Mouse (Mus musculus): Measurements from ENCODE around the gene Fgfrl1. TPM values are rescaled to one million over a fixed set of nuclear protein-coding genes. Genes with fewer than 3 reads are reported as not detected.

Gene Fgfrl1
- polyA plus RNA-seq, 1 experiment: not detected

GRCm38 (mm10) chr5:108660632-108661268 is 31.4 kb upstream of the Fgfrl1 start:
- Histone ChIP-seq H3K27ac (ENCODE audit: insufficient read depth, low read depth, low read length) (no peak overlapping the region), H3K4me1 (ENCODE audit: control insufficient read depth, insufficient read depth, low read length) (peaks cover 18% of the 10 kb centered on the region), H3K4me3 (ENCODE audit: insufficient read depth, low read depth, low read length) (peak overlapping the region; percentile 72)
- 12% methylated on average over 36 of the region's 36 CpGs for WGBS
- TF ChIP-seq POLR2A (IDR thresholded peaks at IDR 0.05; ENCODE audit: insufficient read depth, low read depth, low read length) (peak; percentile 88), CTCF (IDR thresholded peaks at IDR 0.05; ENCODE audit: insufficient read depth, low read depth, low read length) (no peak)

GRCm38 (mm10) chr5:108662772-108663171 is 29.4 kb upstream of the Fgfrl1 start:
- H3K4me3 ChIP-seq (ENCODE audit: insufficient read depth, low read depth, low read length): no peak overlapping the region
- 88% methylated on average over 4 of the region's 4 CpGs for WGBS
- H3K27ac ChIP-seq (ENCODE audit: insufficient read depth, low read depth, low read length): no peak overlapping the region
- H3K4me1 ChIP-seq (ENCODE audit: control insufficient read depth, insufficient read depth, low read length): peaks cover 18% of the 10 kb centered on the region
- no peak for TF ChIP-seq POLR2A (IDR thresholded peaks at IDR 0.05; ENCODE audit: insufficient read depth, low read depth, low read length)
- TF ChIP-seq CTCF (IDR thresholded peaks at IDR 0.05; ENCODE audit: insufficient read depth, low read depth, low read length): no peak

GRCm38 (mm10) chr5:108665066-108665465 is 27.1 kb upstream of the Fgfrl1 start:
- Histone ChIP-seq H3K27ac (ENCODE audit: insufficient read depth, low read depth, low read length) (no peak overlapping the region), H3K4me1 (ENCODE audit: control insufficient read depth, insufficient read depth, low read length) (peaks cover 2% of the 10 kb centered on the region), H3K4me3 (ENCODE audit: insufficient read depth, low read depth, low read length) (no peak overlapping the region)
- 59% methylated on average over 3 of the region's 3 CpGs for WGBS
- TF ChIP-seq POLR2A (IDR thresholded peaks at IDR 0.05; ENCODE audit: insufficient read depth, low read depth, low read length) (no peak), CTCF (IDR thresholded peaks at IDR 0.05; ENCODE audit: insufficient read depth, low read depth, low read length) (no peak)

- WGBS: 85% methylated on average over 2 of the region's 2 CpGs
- Histone ChIP-seq H3K4me1 (ENCODE audit: control insufficient read depth, insufficient read depth, low read length) (peaks cover 12% of the 10 kb centered on the region), H3K27ac (ENCODE audit: insufficient read depth, low read depth, low read length) (no peak overlapping the region), H3K4me3 (ENCODE audit: insufficient read depth, low read depth, low read length) (no peak overlapping the region)
- no peak for TF ChIP-seq CTCF (IDR thresholded peaks at IDR 0.05; ENCODE audit: insufficient read depth, low read depth, low read length)
- TF ChIP-seq POLR2A (IDR thresholded peaks at IDR 0.05; ENCODE audit: insufficient read depth, low read depth, low read length): no peak
These were observed 24.8 kb upstream of the Fgfrl1 start for GRCm38 (mm10) chr5:108667370-108667769.

GRCm38 (mm10) chr5:108668387-108668932 is 23.7 kb upstream of the Fgfrl1 start:
- WGBS: under 1% methylated on average over 3 of the region's 3 CpGs
- H3K4me1 ChIP-seq (ENCODE audit: control insufficient read depth, insufficient read depth, low read length): peaks cover 12% of the 10 kb centered on the region
- no peak for TF ChIP-seq POLR2A (IDR thresholded peaks at IDR 0.05; ENCODE audit: insufficient read depth, low read depth, low read length)
- no peak for TF ChIP-seq CTCF (IDR thresholded peaks at IDR 0.05; ENCODE audit: insufficient read depth, low read depth, low read length)
- H3K27ac ChIP-seq (ENCODE audit: insufficient read depth, low read depth, low read length): peak overlapping the region; percentile 88
- H3K4me3 ChIP-seq (ENCODE audit: insufficient read depth, low read depth, low read length): peak overlapping the region; percentile 67

GRCm38 (mm10) chr5:108668977-108669936 is 22.9 kb upstream of the Fgfrl1 start, which contains the start of gene Dgkq:
Dgkq (minus strand) TSS chr5:108669672.
- TF ChIP-seq POLR2A (IDR thresholded peaks at IDR 0.05; ENCODE audit: insufficient read depth, low read depth, low read length) (peak; percentile 69), CTCF (IDR thresholded peaks at IDR 0.05; ENCODE audit: insufficient read depth, low read depth, low read length) (peak; percentile 38; the same call in 1 of the 2 replicates)
- peak within 1 kb of the TSS; percentile 88 for H3K27ac ChIP-seq (ENCODE audit: insufficient read depth, low read depth, low read length)
- peaks cover 12% of the 10 kb centered on the region for H3K4me1 ChIP-seq (ENCODE audit: control insufficient read depth, insufficient read depth, low read length)
- 4% methylated on average over 43 of the region's 43 CpGs for WGBS
- H3K4me3 ChIP-seq (ENCODE audit: insufficient read depth, low read depth, low read length): peak within 1 kb of the TSS; percentile 67

- Histone ChIP-seq H3K27ac (ENCODE audit: insufficient read depth, low read depth, low read length) (0 out of 2 replicates have a peak overlapping the region, but pooled peaks have one; percentile 88), H3K4me1 (ENCODE audit: control insufficient read depth, insufficient read depth, low read length) (peaks cover 12% of the 10 kb centered on the region), H3K4me3 (ENCODE audit: insufficient read depth, low read depth, low read length) (no peak overlapping the region)
- 71% methylated on average over 9 of the region's 9 CpGs for WGBS
- TF ChIP-seq POLR2A (IDR thresholded peaks at IDR 0.05; ENCODE audit: insufficient read depth, low read depth, low read length): no peak
- TF ChIP-seq CTCF (IDR thresholded peaks at IDR 0.05; ENCODE audit: insufficient read depth, low read depth, low read length): no peak
These were observed 22.2 kb upstream of the Fgfrl1 start for GRCm38 (mm10) chr5:108669986-108670385.

- no peak overlapping the region for H3K4me3 ChIP-seq (ENCODE audit: insufficient read depth, low read depth, low read length)
- H3K27ac ChIP-seq (ENCODE audit: insufficient read depth, low read depth, low read length): no peak overlapping the region
- TF ChIP-seq POLR2A (IDR thresholded peaks at IDR 0.05; ENCODE audit: insufficient read depth, low read depth, low read length) (no peak), CTCF (IDR thresholded peaks at IDR 0.05; ENCODE audit: insufficient read depth, low read depth, low read length) (no peak)
- H3K4me1 ChIP-seq (ENCODE audit: control insufficient read depth, insufficient read depth, low read length): peaks cover 12% of the 10 kb centered on the region
These were observed 21.4 kb upstream of the Fgfrl1 start for GRCm38 (mm10) chr5:108670785-108671184.
